Mouse (Mus musculus) fibroblast of lung, adult 2 months (primary cell): ENCODE results near the gene Zfp180.
A peak's percentile ranks its signal among the peaks of the same experiment; 100 is the strongest.
"Not testable (repeated sequence)": the region's sequence is repeated elsewhere in the genome, so short reads cannot be mapped to it uniquely, and the experiment has no call there.

ENCODE experiments used
- DNase-seq: peaks from one replicate; pipeline ENCODE4 v3.0.0-alpha.2; 2011; ENCODE audit warnings: low read depth

Gene Zfp180

DNA sequence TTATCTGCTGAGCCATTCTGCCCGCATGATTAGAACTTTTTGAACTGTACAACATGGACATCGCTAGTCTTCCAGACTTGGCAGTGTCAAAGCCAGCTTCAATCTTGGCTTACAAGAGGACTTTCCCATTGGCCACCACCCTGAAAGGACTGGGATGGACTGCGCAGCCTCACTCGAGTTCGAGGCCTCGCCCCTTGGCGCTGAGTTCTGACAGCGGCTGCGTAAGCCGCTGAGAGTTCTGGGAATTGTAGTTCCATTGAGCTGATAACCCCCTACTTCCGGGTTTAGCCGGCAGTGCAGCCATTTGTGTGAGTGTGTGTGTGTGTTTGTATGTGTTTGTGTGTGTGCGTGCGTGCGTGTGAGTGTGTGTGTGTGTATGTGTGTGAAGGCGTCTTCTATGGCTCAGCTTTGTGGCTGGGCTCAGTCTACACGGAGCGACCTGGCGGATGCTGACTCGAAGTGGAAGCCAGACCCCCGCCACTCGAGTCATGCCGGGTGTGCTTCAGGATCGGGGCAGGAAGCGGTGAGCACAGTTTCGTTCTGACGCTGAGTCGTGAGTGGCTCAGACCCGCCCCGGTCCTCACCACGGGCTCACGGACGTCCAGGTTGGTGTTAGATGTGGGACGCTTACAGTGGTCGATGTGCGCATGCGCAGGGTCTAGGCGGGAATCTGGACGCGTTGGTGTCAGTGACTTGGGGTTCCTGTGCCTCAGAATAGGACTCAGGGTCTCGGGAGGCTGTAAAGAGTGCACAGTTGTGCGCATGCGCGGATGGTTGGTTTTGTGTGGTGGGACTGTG lies at the start of gene Zfp180:
Zfp180 (plus strand) TSS at position 291 of the 798 bp plus-strand sequence.
- DNase-seq, result peak; percentile 99

DNA sequence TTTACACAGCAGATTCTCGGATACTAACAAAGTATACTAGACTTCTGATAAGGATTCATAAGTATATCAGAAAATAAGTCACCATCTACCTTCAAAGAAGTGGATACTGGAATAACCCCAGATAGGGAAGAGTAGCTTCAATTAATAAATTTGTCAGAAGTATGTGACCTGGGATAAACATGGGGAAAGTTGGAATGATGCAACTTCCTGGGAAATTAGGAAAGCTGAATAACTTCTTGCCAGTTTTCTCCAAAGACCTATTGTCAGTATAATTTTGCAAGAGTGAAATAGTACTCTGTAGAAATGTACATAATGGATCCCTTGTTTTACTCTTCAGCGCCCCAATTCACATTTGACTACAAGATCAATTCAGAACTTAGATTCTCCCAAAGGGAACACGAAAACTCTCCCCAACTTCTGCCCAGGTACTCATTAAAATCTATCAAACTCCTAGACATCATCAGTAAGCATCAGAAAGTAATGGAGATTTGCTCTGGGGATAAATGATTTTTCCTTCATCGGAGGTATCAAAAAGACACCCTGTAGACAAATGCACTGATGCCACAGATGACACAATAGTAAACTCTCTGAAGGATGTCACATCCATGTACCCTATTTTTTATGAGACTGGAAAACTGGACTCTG lies 28.9 kb upstream of the Zfp180 start, which contains the start of gene Vmn1r183:
Vmn1r183 (plus strand) TSS at position 595 of the 645 bp plus-strand sequence.
- DNase-seq, result no peak

DNA sequence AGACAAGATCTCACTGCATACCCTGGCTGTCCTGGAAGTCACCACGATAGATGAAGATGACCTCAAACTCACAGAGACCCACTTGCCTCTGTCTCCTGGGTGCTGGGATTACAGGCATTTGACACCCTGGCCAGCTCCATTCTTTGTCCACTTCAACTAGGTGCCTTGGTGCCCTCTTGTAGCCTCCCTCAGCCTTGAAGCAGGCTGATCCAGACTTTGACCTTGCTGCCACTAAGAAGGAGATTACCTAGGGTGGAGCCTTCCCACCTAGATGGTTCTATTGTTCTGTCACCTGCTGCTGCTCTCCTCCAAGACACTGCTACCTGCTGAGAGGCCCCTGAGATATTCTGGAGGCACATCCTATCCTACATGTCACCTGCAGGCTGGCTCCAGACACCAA lies 7.3 kb upstream of the Zfp180 start:
- DNase-seq, result not testable (repeated sequence)

DNA sequence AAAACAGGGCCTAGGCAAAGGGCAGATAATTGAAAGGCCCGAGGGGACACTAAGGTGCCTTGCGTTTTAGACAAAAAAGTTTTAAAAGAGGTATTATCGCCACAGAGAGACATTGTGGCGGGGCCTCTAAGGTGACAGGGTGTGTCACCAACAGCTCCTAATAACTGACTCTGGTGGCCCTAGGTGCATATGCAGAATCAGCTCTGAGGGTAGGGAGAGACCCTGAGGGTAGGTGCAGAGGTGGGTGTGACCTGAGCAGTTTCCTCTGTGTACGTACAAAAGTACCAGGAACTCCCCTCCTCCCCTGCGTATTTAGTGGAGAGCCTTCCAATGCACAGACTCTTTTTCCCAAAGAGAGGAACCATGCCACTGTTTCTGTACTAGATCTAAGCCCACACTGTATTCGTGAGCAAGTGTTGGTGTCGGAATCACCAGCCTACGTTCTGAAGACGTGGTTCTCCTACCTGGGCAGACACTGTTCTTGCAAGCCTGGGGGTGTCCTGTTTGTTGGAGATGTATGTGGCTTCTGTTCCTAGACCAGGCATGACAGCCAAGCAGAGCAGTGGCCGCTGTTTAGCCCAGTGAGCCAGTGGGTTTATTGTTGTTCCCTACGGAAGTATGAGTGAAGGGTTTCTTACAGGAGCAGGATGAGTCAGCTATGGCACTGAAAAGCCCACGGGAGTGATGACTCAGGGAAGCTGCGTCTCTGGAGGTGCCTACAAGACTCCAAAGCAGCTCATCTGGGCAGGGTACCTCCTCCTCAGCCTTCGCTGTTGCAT lies 922 bp downstream of the Zfp180 start:
- DNase-seq, result peak; percentile 9

DNA sequence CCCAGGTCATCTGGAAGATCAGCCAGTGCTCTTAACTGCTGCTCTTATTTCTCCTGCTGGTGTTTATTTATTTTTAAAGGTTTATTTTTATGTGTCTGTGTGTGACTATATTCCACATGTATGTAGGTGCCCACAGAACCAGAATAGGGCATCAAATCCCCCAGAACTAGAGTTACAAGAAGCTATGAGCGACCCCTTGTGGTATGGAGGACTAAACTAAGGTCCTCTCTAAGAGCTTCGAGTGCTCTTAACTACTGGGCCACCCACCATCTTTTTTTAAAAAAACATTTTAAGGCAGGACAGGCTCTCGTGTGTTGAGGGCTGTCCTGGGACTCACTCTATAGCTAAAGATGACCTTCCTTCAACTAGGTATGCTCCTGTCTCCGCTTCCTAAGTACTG lies 5.1 kb downstream of the Zfp180 start:
- no peak for DNase-seq

DNA sequence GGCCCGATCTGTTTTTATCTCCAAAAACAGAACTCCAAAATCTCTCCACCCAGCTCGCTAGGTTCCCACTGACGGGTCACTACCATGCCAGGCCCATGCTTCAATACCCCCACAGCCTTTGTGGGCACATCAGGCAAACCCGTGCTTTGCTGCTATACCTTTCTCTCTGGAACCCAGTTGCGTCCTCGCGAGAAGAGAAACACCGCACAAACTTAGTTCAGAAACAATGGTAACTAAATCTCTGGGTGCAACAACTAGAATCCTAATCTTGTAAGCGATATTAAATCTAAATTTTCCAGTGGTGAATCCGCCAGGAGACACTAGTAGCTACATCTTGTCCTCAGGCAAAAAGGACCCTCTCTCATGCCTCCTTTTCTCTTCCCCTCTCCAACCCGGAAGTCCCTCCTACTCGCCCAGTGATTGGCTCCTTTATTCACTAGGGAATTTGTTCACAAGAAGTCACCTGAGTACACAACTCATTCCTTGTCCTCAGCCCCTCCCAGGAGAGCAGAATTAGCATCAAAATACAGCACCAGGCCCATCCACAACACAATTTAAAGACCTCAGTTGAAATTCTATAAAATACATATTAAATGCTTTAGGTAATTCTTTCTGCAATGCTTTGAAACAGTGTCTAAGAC lies 5.9 kb downstream of the Zfp180 start:
- DNase-seq, result no peak

DNA sequence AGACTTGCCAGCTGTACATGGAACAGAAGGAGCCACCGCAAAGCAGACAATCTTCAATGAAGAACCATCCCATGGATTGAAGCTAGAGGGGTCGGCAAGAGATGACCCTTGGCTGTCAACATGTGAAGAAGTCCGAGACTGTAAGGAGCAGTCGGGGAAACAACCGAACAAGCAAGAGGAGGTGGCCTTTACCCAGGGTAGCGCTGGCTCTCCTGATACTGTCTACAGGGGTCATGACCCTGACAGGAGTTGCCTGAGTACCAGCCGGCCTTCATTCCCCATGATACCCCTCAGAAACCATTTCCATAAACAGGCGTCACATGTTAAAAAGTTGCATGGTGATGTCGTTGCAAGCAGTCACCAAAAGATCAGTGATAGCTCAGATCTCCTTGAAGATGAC lies 22.7 kb downstream of the Zfp180 start:
- no peak for DNase-seq

DNA sequence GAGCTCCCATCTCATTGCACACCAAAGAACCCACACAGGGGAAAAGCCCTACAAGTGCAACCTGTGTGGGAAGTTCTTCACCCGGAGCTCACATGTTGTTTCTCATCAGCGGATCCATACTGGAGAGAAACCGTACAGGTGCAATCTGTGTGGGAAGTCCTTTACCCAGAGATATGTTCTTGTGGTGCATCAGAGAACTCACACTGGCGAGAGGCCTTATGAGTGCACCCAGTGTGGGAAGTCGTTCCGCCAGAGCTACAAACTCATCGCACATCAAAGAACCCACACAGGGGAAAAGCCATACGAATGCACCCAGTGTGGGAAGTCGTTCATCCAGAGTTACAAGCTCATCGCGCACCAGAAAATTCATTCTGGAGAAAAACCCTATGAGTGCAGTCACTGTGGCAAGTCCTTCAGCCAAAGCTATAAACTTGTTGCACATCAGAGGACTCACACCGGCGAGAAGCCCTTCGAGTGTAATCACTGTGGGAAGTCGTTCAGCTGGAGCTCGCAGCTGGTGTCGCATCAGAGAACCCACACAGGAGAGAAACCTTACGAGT lies 23.5 kb downstream of the Zfp180 start:
- no peak for DNase-seq

DNA sequence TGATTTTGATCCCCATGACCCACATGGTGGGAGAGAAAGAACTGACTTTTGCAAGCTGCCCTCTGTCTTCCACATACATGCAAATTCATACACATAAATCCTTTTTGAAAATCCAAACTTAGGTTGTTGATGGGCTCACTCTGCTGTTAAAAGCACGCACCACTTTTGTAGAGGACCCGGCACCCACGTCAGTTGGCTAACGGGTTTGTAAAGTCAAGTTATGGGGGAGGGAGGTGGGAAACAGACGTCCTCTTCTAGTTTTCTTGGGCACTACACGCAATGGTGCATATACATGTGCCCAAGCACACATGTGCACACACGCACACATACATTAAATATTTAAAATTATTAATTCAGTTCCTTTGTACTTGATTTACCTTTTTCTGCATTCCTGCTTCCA lies 29.1 kb downstream of the Zfp180 start:
- DNase-seq, result no peak

DNA sequence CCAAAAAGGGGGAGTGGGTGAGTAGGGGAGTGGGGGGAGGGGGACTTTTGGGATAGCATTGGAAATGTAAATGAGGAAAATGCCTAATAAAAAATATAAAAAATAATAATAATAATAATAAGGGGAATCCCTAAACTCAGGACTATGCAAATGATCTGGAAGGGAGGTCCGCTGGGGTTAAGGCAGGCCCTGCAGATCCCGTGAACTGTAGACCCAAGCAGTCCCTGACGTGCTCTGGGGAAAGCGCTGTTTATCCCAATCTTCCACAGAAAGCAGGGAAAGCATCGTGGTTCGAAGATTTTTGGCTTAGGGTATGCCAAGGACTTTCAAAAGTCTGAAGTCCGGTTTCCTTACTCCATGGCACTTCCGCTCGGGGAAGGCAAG lies 30.0 kb downstream of the Zfp180 start:
- DNase-seq, result no peak

DNA sequence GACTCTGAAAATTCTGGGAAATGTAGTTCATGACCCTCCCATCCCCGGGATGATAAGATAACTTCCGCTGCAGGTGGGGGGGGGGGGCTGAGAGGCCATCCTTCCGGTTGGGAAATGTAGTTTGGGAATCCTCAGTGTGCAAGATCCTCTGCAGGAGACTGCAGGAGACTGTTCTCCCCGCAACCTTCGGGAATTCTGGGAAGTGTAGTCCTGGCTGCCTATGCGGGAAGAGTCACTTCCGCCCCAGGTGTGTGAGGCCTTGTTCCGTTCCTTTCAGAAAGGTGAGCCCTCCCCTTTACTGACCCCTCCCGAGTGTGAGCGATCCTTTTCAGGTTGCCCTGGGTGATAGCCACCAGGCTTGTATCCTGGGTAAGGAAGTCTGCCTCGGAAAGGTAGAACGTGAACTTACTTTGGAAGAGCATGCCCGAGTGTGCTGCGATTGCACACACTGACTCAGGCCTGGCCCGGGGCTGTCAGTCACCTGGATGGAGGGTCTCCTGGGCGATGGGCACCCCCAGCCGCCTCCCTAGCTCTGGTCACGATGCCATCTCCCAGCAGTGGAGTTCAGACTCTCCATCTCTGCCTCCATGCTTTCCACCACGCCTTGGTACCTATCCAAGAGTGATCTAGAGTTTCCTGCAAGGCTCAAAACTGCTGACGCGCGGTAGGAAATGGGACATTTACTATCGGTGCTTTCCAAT lies 30.6 kb downstream of the Zfp180 start, which contains the start of gene Zfp112:
Zfp112 (plus strand) TSS at position 159 of the 701 bp plus-strand sequence.
- DNase-seq, result peak; percentile 54

DNA sequence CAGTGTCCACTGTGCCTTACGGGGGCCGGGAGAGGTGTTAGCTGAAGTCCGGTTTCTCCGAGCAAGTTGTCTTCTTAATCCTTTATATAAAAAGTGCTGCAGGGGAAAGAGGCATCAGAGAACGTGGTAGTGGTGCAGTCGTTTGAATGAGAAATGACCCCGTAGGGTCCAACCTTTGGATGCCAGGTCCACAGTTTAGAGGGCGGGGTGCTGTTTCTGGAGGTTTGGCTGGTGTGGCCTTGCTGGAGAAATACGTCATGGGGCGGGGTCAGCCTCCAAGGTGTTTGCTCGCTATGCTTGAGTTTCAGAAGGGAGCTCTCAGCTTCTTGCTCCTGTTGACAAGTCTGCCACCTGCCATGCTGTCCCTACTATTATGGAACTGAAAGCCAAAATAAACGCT lies 31.3 kb downstream of the Zfp180 start:
- no peak for DNase-seq

DNA sequence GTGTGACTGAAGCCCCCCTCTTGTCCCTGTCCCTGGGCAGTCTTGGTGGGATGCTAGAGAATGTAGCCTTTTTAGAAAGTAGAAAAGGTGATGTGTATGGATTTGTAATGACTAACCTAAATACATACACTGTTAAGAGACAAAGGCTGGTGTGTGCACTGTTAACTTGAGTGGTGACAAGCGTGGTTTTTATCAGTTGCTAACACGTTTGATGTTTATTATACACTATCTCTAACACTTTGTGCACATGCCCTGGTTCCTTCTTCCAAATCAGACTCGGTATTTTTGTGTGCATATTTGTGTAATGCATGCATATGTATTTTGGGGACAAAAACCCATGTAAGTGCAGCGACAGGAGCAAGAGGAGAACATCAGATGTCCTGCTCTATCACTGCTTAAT lies 34.9 kb downstream of the Zfp180 start:
- no peak for DNase-seq

DNA sequence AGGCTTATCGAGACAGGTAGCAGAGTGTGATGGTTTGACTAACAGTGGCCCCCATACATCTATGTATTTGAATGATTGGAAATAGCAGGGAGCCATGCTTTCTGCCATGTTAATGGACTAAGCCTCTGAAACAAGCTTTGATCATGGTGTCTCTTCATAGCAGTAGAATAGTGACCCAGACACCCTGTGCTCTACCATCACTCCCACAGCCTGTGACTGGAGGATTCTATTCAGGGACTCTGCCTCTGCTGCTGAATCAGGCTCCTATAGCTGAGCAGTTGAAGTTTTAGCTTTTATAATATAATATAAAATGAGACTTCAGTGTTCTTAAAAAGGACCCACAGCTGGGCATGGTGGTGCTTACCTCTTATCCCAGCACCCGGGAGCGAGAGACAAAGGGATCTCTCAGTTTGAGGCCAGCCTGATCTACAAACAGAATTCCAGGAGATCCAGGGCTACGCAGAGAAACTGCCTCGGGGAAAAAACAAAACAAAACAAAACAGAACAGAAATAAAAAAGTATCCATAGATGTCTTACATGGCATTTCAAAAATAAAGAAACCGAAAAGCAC lies 51.8 kb downstream of the Zfp180 start:
- no peak for DNase-seq

DNA sequence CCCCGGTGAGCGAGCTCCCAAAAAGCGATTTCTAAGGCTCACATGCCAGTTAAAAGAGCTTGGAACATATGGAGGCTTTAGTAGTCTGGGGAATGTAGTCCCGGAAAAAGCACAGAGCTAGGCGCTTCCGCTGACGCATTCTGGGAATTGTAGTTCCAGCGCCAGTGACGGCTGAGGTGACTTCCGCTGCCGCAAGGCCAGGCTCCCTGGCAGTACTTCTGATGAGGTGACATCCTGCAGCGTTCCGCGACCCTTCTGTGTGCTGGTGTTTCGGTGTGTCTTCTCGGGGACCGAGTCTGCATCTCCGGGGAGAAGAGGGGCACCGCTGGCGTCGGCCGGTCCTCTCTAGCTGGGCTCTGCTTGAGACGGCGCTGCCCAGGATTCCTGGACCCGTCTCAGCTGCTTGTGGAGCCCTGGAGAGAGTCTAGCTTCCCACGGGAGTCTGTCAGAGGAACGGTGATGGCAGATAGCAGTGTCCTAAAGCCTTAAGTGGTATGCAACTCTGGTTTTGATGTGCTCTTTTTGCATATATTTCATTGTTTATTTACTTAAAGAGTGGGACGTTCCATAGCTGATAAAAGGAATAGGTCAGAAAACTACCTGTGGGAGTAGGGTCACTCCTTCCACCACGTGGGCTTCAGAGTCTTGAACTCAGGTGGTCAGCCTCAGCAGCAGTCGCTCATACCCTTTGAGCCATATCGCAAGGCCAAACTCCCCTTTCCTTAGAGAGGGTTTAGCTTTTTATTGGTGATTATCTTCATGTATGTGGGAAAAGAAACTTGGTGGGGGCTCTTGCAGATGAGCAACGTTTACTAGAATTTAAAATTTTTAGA lies 52.5 kb downstream of the Zfp180 start, which contains the start of gene Zfp235:
Zfp235 (plus strand) TSS at position 174 of the 833 bp plus-strand sequence.
- peak; percentile 78 for DNase-seq

DNA sequence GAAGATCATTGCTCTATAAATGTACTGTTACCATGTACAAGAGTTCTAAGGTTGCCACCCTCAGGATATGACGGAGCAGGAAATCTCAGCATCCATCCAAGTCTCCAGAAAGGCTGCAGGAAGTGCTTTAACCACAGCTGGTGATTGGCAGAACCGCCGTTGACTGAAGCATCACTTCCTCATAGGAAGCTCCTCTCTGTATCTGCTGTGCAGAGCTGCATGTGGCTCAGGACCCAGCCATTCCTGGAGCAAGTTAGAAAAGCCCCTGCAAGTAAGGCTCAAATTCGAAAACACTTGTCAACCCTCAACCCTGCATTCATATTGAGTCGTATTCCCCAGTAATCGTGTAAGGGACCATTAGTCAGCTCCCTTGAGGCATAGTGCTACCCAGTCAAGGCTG lies 60.8 kb downstream of the Zfp180 start:
- DNase-seq, result no peak

DNA sequence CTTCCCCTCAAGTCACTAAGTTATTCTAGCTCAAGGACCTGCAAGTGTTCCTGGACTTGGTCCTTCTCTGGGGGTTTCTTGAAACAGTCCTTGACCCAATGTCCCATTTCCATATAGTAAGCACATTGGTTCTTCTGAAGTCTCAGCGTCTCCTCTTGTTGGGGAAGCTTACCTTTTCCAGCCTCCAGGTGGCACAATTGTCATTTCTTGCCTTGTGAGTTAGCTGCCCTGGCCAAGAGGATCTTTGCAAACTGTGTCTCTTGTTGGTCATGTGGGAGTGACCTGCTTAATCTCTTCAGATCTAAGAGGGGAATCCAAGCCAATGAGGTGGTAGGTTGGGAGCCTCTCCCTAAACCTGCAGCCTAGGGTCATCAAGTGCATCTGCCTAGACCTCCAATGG lies 71.5 kb downstream of the Zfp180 start:
- DNase-seq, result no peak
